Comparison of ENCODE assay signal across 15 mouse cellular contexts in genomic region chr8:18258287-18258961, GRCm38 (mm10).
DNase-seq lines count a peak whose midpoint lies in the region; ATAC-seq lines count a peak whose summit lies in the region.
"Had no signal": no experiment of that assay in that cellular context is flagged by ENCODE, and none has a peak within 500 bp of the region (broad histone marks: within the 10 kb centered on the region; RNA-seq: fewer than 3 reads in every experiment).

No protein-coding gene starts in this region.

- H3K27ac ChIP-seq in embryonic facial prominence, embryonic 14.5 days (replicated peaks; ENCODE audit: low read depth, low read length): no peak overlapping the region
- no peak overlapping the region for H3K27ac ChIP-seq in embryonic facial prominence, embryonic 10.5 days (replicated peaks)
- H3K27ac ChIP-seq in intestine, embryonic 15.5 days: no peak overlapping the region
- H3K27ac ChIP-seq: hindbrain, embryonic 12.5 days; liver, embryonic 15.5 days; macrophage; neural tube, embryonic 15.5 days had no signal

- no peak overlapping the region for H3K4me3 ChIP-seq in embryonic facial prominence, embryonic 14.5 days (ENCODE audit: low read depth, low read length)
- H3K4me3 ChIP-seq in embryonic facial prominence, embryonic 10.5 days: no peak overlapping the region
- H3K4me3 ChIP-seq in intestine, embryonic 15.5 days (replicated peaks): no peak overlapping the region
- H3K4me3 ChIP-seq: hindbrain, embryonic 12.5 days; liver, embryonic 15.5 days; neural tube, embryonic 15.5 days had no signal

- H3K9me3 ChIP-seq in embryonic facial prominence, embryonic 14.5 days (ENCODE audit: control insufficient read depth, low read length): no peaks in the 10 kb centered on the region
- no peaks in the 10 kb centered on the region for H3K9me3 ChIP-seq in embryonic facial prominence, embryonic 10.5 days
- no peaks in the 10 kb centered on the region for H3K9me3 ChIP-seq in intestine, embryonic 15.5 days
- H3K9me3 ChIP-seq: hindbrain, embryonic 12.5 days; liver, embryonic 15.5 days; neural tube, embryonic 15.5 days had no signal

- DNase-seq in embryonic facial prominence, embryonic 14.5 days (ENCODE audit: low spot score): peak; percentile 13
- DNase-seq in embryonic facial prominence, embryonic 10.5 days (ENCODE audit: low spot score): no peak
- peak; percentile 1 to 8 for DNase-seq in heart, postnatal 10 days
- no peak for DNase-seq in heart, postnatal 25 days (ENCODE audit: low spot score)
- DNase-seq in right cerebral cortex, adult 2 months (ENCODE audit: low spot score in 2 of 2): peak; percentile 33 to 44
- DNase-seq in right cerebral cortex, postnatal 4 days: no peak
- DNase-seq: embryo, embryonic 11 days; gastrocnemius, postnatal 25 days; kidney, adult 18-20 months; thymus, adult 2 months had no signal

- 75% methylated on average over 7 of the region's 7 CpGs for WGBS in embryonic facial prominence, embryonic 14.5 days
- WGBS in embryonic facial prominence, embryonic 10.5 days: 90% methylated on average over 7 of the region's 7 CpGs
- WGBS in intestine, embryonic 15.5 days: 72% methylated on average over 7 of the region's 7 CpGs

- H3K4me1 ChIP-seq in embryonic facial prominence, embryonic 14.5 days (ENCODE audit: control insufficient read depth, insufficient read depth, low read length): no peaks in the 10 kb centered on the region
- H3K4me1 ChIP-seq in embryonic facial prominence, embryonic 10.5 days: no peaks in the 10 kb centered on the region
- no peaks in the 10 kb centered on the region for H3K4me1 ChIP-seq in intestine, embryonic 15.5 days (replicated peaks)
- H3K4me1 ChIP-seq: hindbrain, embryonic 12.5 days; liver, embryonic 15.5 days; neural tube, embryonic 15.5 days had no signal

- H3K36me3 ChIP-seq in embryonic facial prominence, embryonic 14.5 days (ENCODE audit: control insufficient read depth, insufficient read depth, low read length): no peaks in the 10 kb centered on the region
- no peaks in the 10 kb centered on the region for H3K36me3 ChIP-seq in embryonic facial prominence, embryonic 10.5 days (replicated peaks)
- H3K36me3 ChIP-seq in intestine, embryonic 15.5 days: no peaks in the 10 kb centered on the region
- H3K36me3 ChIP-seq: hindbrain, embryonic 12.5 days; liver, embryonic 15.5 days; neural tube, embryonic 15.5 days had no signal

- no peak for ATAC-seq in embryonic facial prominence, embryonic 14.5 days (ENCODE audit: low read depth)
- ATAC-seq in intestine, embryonic 15.5 days: no peak

- intact Hi-C loops in heart, postnatal 10 days (cut with DNase I): no loop called here
- intact Hi-C loops in heart, postnatal 25 days (cut with DNase I): no loop called here

- H3K9ac ChIP-seq in embryonic facial prominence, embryonic 14.5 days (ENCODE audit: low read depth, low read length): no peak overlapping the region
- no peak overlapping the region for H3K9ac ChIP-seq in intestine, embryonic 15.5 days
- H3K9ac ChIP-seq: hindbrain, embryonic 12.5 days; liver, embryonic 15.5 days; neural tube, embryonic 15.5 days had no signal

- no peak overlapping the region for H3K4me2 ChIP-seq in embryonic facial prominence, embryonic 14.5 days (ENCODE audit: low read depth, low read length)
- H3K4me2 ChIP-seq in intestine, embryonic 15.5 days (replicated peaks): no peak overlapping the region
- H3K4me2 ChIP-seq: hindbrain, embryonic 12.5 days; liver, embryonic 15.5 days; neural tube, embryonic 15.5 days had no signal

- no peaks in the 10 kb centered on the region for H3K27me3 ChIP-seq in embryonic facial prominence, embryonic 14.5 days (replicated peaks; ENCODE audit: control insufficient read depth, insufficient read depth, low read length)
- H3K27me3 ChIP-seq in embryonic facial prominence, embryonic 10.5 days (replicated peaks; ENCODE audit: low read depth, poor library complexity, severe bottlenecking): no peaks in the 10 kb centered on the region
- H3K27me3 ChIP-seq in intestine, embryonic 15.5 days (replicated peaks): no peaks in the 10 kb centered on the region
- H3K27me3 ChIP-seq: hindbrain, embryonic 12.5 days; liver, embryonic 15.5 days; neural tube, embryonic 15.5 days had no signal

Comparison
In these comparisons a context has a peak if more than half of its experiments do, and no peak if none do; other contexts are left out.
1. DNase-seq: peak in embryonic facial prominence, embryonic 14.5 days (single experiment), heart, postnatal 10 days (2 of 2) and right cerebral cortex, adult 2 months (2 of 2); none in embryonic facial prominence, embryonic 10.5 days (single experiment), heart, postnatal 25 days (single experiment) and right cerebral cortex, postnatal 4 days (single experiment).